Mouse (Mus musculus) thymus, adult 2 months (tissue): ENCODE results near the gene Adam30.

ENCODE experiments used
- CTCF ChIP-seq: fragments of 200-500 bp; IDR thresholded peaks from 2 replicates; pipeline ENCODE4 v1.5.1; 2012; ENCODE audit warnings: mild to moderate bottlenecking, control low read depth, low read length, moderate library complexity, borderline replicate concordance; ENCODE audit not compliant: control insufficient read depth, poor library complexity, insufficient read depth; ENCODE audit errors: extremely low read depth
- POLR2A ChIP-seq: fragments of 200-500 bp; IDR thresholded peaks from 2 replicates; pipeline ENCODE4 v1.6.1; 2012; ENCODE audit warnings: mild to moderate bottlenecking, low read length, control low read depth, moderate library complexity; ENCODE audit not compliant: control insufficient read depth, poor library complexity, insufficient read depth; ENCODE audit errors: extremely low read depth

GRCm38 (mm10) chr3:98206977-98207376 lies 46.5 kb downstream of the Adam30 start:
- no peak for TF ChIP-seq POLR2A
- TF ChIP-seq CTCF: no peak
